Mouse (Mus musculus) spleen, postnatal 14 days (tissue): ENCODE results near the gene Tmem151b.
A peak's percentile ranks its signal among the peaks of the same experiment; 100 is the strongest.

Experiments
- DNase-seq, 2 experiments: peaks; one replicate each; pipeline ENCODE4 v3.0.0; 2021 to 2022; ENCODE audit warnings: low spot score in 2 of 2

The Tmem151b gene

GRCm38 (mm10) chr17:45564531-45565084, 15.1 kb upstream of the Tmem151b start:
- no peak for DNase-seq

DNA sequence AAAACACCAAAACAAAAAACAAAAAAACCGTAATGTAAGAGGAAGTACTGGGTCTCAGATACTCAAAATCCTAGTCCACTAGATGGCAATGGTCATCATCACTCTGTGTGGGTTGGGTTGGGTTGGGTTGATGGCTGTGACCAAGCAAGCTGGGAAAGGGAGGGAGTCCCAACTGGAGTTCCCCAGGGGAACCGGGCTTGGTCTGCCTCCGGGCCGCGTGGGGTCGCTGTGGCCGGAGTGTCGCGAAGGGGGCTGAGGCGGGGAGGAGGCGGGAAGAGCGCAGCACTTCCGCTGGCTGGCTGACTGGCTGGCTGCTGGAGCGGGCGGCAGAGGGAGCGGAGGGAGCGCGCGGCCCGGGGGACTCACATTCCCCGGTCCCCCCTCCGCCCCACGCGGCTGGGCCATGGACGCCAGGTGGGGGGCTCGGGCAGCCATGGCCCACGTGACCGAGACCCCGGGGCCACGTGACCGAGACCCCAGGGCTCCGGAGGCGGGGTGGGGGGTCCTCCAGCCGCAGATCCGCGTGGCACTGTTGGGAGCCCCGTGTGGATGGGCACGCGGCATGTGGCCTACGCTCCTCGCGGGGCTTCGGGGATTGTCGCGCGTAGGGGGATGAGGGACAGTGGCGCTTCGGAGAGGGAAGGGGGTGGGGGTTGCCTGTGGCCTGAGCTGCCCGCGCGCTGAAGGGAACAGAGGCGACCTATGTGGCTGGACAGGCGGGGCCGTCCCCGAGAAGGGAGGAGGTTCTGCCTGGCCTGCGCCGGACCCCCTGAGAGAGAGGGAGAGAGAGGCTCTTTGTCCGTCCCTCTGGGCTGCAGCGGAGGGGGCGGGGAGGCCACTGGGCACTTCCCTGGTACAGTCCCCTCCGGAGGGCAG, 14.4 kb upstream of the Tmem151b start, which contains the start of gene Slc35b2:
Gene Slc35b2 (plus strand): TSS at position 220 of the 876 bp plus-strand sequence.
- DNase-seq = peak; percentile 75 to 84

DNA sequence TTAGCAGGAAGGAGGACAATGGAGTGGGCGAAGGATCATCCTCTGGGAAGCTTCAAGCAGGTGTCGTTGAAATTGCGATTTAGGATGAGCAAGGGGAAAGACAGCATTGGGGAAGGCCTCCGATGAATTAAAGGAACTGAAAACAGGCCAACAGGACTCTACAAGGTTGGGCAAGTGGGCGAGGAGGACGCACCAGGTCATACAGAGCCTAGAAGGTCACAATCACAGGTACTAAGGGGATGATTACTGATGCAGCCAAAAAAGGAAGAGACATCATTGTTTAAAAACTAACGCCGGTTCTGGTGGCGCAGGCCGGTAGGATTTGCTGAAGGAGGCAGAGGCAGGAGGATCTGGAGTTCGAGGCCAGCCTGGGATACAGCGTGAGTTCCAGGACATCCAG, 13.7 kb upstream of the Tmem151b start:
- no peak for DNase-seq

GRCm38 (mm10) chr17:45559732-45560525, 10.5 kb upstream of the Tmem151b start:
- DNase-seq = no peak

DNA sequence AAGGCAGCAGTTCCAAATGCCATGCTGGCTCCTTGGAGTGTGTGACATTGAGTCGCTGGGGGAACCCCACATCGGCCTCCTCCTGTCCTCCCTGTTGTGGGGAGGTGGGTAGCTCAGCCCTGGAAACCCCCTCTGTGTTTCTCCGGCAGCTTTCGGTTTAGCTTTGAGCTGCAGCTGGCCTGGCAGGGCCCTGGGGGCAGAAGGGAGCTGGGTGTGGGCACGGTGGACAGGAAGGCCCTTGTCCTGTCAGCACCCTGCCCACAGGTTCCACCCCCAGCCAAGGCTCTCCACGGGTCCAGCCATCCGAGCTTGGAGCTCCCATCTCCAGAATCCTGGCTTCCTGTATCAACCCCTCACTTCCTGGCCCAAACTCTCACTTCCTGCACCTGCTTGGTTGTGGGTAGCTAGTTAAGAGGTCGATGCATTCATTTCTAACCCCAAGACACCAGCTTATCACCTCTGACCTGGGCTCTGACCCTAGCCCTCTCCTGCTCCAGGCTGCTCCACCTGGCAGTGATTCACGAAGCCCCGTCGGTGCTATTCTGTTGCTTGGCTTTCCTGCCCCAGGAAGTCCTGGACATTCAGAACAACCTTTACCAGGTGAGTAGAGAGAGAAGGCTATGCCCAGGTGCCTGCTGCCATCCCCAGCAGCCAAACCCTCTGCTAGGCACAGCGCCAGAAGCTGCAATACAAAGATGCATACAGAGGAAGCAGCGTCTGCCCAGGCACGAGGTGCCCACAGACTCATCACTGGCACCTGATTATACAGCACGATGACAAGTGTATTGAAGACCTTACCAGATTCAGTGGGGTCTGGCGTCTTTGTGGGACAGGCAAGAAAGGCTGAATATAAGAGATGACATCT, 8.8 kb upstream of the Tmem151b start:
- no peak for DNase-seq

- DNase-seq = no peak
These were observed 7.9 kb upstream of the Tmem151b start for GRCm38 (mm10) chr17:45557246-45557824.

GRCm38 (mm10) chr17:45556514-45557245, 7.2 kb upstream of the Tmem151b start:
- DNase-seq = no peak

- DNase-seq = no peak
These were observed 6.6 kb upstream of the Tmem151b start for GRCm38 (mm10) chr17:45556107-45556489.

DNA sequence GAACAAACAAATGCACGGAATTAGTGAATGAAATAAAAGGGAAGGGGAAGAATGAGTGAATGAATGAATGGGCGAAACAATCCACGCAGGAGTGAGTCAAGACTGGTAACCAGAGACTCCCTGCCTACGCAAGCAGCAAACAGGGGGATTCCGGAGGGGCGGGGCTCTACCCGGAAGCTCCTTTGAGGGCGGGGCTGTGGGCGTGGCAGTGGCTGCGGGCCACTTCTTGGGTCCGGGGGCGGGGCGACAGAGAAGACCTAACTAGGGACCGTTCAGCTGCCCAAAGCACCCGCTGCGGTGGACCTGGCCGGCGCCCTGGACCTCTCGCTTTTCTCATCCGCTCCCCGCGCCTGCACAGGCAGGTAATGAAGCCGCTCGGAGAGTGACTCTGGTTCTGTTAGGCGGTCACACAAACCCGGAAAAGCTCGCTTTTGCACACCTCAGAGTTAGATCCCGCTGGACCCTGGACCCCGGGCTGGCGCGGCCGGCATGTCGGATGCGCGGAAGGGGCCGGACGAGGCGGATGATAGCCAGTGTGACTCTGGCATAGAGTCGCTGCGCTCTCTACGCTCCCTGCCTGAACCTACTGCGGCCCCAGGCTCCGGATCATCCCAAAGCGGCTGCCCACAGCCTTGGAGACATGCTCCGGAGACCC, 6.1 kb upstream of the Tmem151b start, which contains the start of gene Nfkbie:
Gene Nfkbie (plus strand): TSS at position 252 of the 655 bp plus-strand sequence.
- DNase-seq = peak; percentile 93 to 96

DNA sequence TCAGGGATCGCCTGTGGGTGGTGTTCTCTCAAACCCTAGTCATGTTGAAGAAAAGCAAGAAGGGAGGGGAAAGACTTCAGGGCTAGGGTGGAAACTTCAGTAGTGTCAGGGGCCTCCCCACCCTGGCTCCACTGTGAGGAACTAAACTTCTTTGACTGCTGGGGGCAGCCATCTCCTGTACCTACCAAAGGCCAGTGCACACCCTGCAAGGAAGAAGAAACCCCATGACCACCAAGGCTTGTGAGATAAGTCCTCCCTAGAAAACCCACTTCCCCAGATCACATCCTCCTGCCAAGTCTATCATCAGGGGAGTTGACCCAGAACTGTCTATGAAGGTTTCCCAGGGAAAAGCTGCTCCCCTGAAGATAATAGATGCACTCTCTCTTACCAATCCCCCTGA, 4.9 kb upstream of the Tmem151b start:
- no peak for DNase-seq

GRCm38 (mm10) chr17:45553065-45553464, 3.6 kb upstream of the Tmem151b start:
- no peak for DNase-seq

- peak; percentile 55 to 72 for DNase-seq
These were observed 2.5 kb upstream of the Tmem151b start for GRCm38 (mm10) chr17:45551816-45552451.

GRCm38 (mm10) chr17:45551249-45551796, 1.8 kb upstream of the Tmem151b start:
- DNase-seq = no peak

GRCm38 (mm10) chr17:45550253-45550652, 776 bp upstream of the Tmem151b start:
- no peak for DNase-seq

DNA sequence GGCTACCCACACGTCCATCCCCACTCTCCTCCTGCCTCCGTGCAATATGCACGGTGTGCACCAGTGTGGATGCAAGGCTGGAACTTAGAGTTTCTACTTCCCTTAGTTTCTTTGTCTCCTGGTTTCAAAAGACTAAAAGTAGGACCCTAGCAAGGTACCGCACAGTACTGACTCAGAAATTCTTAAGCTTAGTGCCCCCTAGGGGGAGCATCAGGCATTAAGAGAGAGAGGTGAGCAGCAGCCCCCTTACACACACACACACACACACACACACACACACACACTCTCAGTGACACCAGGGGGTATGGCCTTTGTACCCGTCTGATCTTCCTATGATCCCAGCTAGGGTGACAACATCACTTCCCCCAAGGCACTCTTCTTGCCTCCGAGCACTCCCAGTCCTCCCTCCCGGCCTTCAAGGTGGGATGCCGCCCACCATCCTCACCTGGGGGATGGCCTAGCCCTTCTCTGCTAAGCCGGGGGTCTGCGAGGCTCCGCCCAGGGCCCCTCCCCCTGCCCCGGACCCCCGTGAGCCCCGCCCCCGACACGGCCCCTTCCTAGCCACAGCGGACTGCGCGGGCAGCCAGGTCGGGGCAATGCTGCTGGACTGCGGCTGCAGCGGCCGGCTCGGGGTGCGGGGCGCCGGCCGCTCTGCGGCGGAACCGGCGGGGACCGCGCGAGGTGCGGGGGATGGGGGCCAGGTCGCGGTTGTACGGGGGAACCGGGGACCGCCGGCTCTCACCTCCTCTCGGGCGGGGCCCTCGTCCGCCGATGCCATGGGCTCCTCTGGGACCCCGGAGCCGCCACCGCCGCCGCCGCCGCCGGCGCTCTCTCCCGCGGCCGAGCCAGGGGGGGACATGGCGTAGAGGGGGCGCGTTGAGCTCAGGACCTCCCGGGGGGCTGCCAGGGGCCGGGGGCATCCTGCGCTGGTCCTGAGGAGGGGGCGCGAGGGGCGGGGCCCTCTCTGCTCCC, 650 bp downstream of the Tmem151b start:
- DNase-seq = no peak

DNA sequence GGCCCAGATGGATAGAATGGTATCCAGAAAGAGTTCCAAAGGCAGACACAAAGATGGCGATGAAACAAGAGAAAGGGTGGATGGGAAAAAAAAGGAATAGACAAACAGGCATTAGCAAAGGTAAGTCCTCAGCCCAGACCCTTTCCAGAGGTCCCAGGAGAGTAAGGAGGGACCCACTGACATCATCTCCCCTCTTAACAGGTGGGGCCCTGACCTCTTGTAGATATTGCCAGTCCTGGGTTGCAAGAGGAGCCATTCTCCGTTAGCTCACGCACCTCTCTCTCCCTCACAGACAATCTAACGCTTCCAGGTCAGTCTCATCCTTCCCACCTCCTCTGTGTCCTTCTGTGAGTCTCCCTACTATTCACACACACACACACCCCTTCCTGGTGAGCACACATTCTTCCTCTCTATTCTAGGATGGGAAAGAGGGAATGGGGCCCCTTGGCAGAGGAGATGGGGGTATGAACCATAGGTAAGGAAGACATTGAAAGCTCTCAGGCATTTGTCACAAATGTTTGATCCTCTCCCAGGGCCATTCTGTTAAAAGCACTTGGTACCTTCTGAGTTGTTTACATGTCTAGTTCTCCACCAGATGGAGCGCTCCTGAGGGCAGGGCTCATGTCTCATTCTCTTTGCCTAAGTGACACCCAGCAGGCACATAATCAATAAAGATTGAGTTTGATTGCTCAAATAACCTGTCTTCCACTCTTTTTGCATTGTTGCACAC, 1.9 kb downstream of the Tmem151b start:
- no peak for DNase-seq

DNA sequence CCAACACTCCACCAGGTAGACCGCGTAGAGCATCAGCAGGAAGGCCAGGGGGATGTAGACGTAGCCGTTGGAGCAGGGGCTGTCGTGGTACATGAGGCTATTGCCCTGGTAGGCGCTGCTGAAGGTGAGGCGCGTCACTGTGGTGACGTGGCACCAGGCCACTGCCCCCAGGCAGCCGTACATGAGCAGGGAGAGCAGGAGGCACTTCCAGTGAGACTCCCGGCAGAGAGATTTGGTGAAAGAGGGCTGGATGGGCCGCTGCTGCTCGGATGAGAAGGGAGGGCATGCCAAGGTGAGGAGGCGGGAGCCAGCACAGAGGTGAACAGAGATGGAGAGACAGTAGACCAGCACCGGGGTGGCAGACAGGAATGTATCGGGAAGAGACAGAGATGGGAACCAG, 2.5 kb downstream of the Tmem151b start:
- no peak for DNase-seq
